10 mouse cellular contexts compared by ENCODE assay signal in the genomic region with DNA sequence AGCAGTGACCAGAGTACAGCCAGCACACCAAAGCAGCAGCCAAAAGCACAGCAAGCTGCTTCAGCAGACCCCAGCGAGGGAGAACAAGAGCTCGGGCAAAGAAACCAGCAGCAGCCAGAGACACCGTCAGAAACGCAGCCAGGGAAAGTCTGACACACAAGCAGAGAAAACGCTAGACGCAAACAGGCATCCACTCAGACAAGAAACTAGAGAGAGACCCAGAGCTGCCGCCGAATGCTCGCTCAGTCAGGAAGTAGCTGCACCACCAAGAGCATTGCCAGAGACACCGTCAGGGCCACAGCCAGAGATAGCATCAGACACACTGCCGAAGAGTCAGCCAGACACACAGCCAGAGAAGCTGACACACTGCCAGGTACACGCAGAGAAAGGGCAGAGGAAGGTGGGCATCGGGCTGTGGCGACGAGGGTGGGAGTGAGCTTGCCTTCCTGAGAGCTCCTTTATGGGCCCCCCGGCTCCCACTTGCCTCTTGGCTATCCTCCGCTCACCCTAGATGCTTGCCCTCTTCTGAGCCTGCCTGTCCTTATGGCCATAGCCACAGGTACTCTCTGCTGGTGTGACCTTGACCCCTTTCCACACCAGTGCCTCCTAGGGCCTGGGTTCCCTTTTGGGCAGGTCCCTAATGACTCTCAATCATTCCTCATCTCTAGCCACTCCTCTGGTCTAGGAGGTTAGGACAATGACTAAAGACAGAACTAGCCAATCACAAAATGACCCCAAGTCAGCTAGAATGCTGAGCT. TPM values are rescaled to one million over a fixed set of nuclear protein-coding genes. Genes with fewer than 3 reads are reported as not detected.
DNase-seq lines count a peak whose midpoint lies in the region; ATAC-seq and TF ChIP-seq lines count a peak whose summit lies in the region.
"Had no signal": no experiment of that assay in that cellular context is flagged by ENCODE, and none has a peak within 500 bp of the region (broad histone marks: within the 10 kb centered on the region; RNA-seq: fewer than 3 reads in every experiment).

No protein-coding gene starts in this region.

- peaks cover 26% of the 10 kb centered on the region for H3K4me1 ChIP-seq in heart, embryonic 16.5 days (ENCODE audit: control insufficient read depth, insufficient read depth, low read length)
- peaks cover 35% of the 10 kb centered on the region for H3K4me1 ChIP-seq in hindbrain, postnatal 0 days (ENCODE audit: insufficient read depth, low read length)

- H3K9ac ChIP-seq in heart, embryonic 16.5 days (ENCODE audit: low read length) = peak overlapping the region; percentile 47; the same call in 1 of the 2 replicates
- H3K9ac ChIP-seq in hindbrain, postnatal 0 days (replicated peaks; ENCODE audit: low read length) = peak overlapping the region; percentile 39

- WGBS in heart, embryonic 16.5 days = 36% methylated on average over 17 of the region's 17 CpGs
- 37% methylated on average over 17 of the region's 17 CpGs for WGBS in hindbrain, postnatal 0 days

- peaks cover 11% of the 10 kb centered on the region; the same call in 1 of the 2 replicates for H3K27me3 ChIP-seq in heart, embryonic 16.5 days (ENCODE audit: control insufficient read depth, insufficient read depth, low read length)
- H3K27me3 ChIP-seq in hindbrain, postnatal 0 days (ENCODE audit: insufficient read depth, low read length) = no peaks in the 10 kb centered on the region

- intact Hi-C loops in heart, postnatal 36 days (cut with DNase I) = no loop called here

- no peak for DNase-seq in heart, postnatal 36 days
- peak; percentile 66 for DNase-seq in adrenal gland, adult 8-10 months
- DNase-seq in cerebellum, postnatal 14 days = peak; percentile 72 to 75
- peak; percentile 60 for DNase-seq in hindbrain, postnatal 0 days (ENCODE audit: low spot score)
- no peak for DNase-seq in frontal cortex, postnatal 36 days (ENCODE audit: low spot score in 2 of 2)
- DNase-seq in gastrocnemius, adult 8-10 months (ENCODE audit: low spot score in 2 of 2) = no peak
- no peak for DNase-seq in gastrocnemius, postnatal 10 days
- DNase-seq: lung, postnatal 36 days had no signal

- H3K4me2 ChIP-seq in heart, embryonic 16.5 days (ENCODE audit: low read depth, low read length) = peak overlapping the region; percentile 6; the same call in 1 of the 2 replicates
- H3K4me2 ChIP-seq in hindbrain, postnatal 0 days (ENCODE audit: low read depth, low read length) = 0 out of 2 replicates have a peak overlapping the region, but pooled peaks have one; percentile 8

- no peaks in the 10 kb centered on the region for H3K36me3 ChIP-seq in heart, embryonic 16.5 days (ENCODE audit: control insufficient read depth, insufficient read depth)
- H3K36me3 ChIP-seq in hindbrain, postnatal 0 days (ENCODE audit: insufficient read depth, low read length) = no peaks in the 10 kb centered on the region

- peak overlapping the region; percentile 28 for H3K27ac ChIP-seq in heart, embryonic 16.5 days (ENCODE audit: low read length)
- H3K27ac ChIP-seq in hindbrain, postnatal 0 days = peak overlapping the region; percentile 67

- H3K4me3 ChIP-seq in heart, embryonic 16.5 days (ENCODE audit: low read length) = no peak overlapping the region
- no peak overlapping the region for H3K4me3 ChIP-seq in hindbrain, postnatal 0 days (ENCODE audit: low read length)

- no peaks in the 10 kb centered on the region for H3K9me3 ChIP-seq in heart, embryonic 16.5 days (replicated peaks; ENCODE audit: control insufficient read depth, low read length)
- H3K9me3 ChIP-seq in hindbrain, postnatal 0 days (ENCODE audit: low read length) = no peaks in the 10 kb centered on the region

- no peak for TF ChIP-seq CTCF in hindbrain, postnatal 0 days (IDR thresholded peaks at IDR 0.05; ENCODE audit: low read depth)

- ATAC-seq in heart, embryonic 16.5 days (replicated peaks; ENCODE audit: extremely low read depth, insufficient read depth, low FRiP score) = no peak
- 0 out of 2 replicates have a peak, but pooled peaks have one; percentile 21 for ATAC-seq in hindbrain, postnatal 0 days
- ATAC-seq: intestine, postnatal 0 days had no signal

RNA-seq across cellular contexts. Expression of gene Cntfr, which starts 20.5 kb away (rescaled TPM):
- 1.5 and 2.0 TPM in 2 replicates for polyA plus RNA-seq in heart, embryonic 16.5 days (2015; fragmentation: Nextera tagmentation; extraction: Ambion mirVana)
- total RNA-seq in heart, postnatal 36 days (2021) = 1 to 10 TPM; 2.6 to 3.8 TPM
- 10 to 100 TPM; 41.4 to 50.9 (median 48.4) TPM for total RNA-seq in adrenal gland, adult 8-10 months (2022)
- total RNA-seq in hindbrain, postnatal 0 days (2014; rRNA removed) = 59.3 and 61.9 TPM in 2 replicates
- 18.5 and 22.1 TPM in 2 replicates for polyA plus RNA-seq in hindbrain, postnatal 0 days (2015; fragmentation: Nextera tagmentation; extraction: Ambion mirVana)
- total RNA-seq in gastrocnemius, adult 8-10 months (2022) = 10 to 100 TPM; 17.8 to 25.6 (median 22.5) TPM
- total RNA-seq in gastrocnemius, postnatal 10 days (2021) = 10 to 100 TPM; 20.1 to 28.2 TPM

RNA-seq across cellular contexts. Expression of gene Il11ra1, which starts 23.4 kb away (rescaled TPM):
- polyA plus RNA-seq in heart, embryonic 16.5 days (2015; fragmentation: Nextera tagmentation; extraction: Ambion mirVana) = 134 and 142 TPM in 2 replicates
- total RNA-seq in heart, postnatal 36 days (2021) = 10 to 100 TPM; 85.5 to 91.8 TPM
- 100 to 1,000 TPM in 2 of 4 experiments, 10 to 100 TPM in 2; 81.8 to 130 (median 112) TPM for total RNA-seq in adrenal gland, adult 8-10 months (2022)
- 24.4 and 41.9 TPM in 2 replicates for total RNA-seq in hindbrain, postnatal 0 days (2014; rRNA removed)
- 47.4 and 49.8 TPM in 2 replicates for polyA plus RNA-seq in hindbrain, postnatal 0 days (2015; fragmentation: Nextera tagmentation; extraction: Ambion mirVana)
- 10 to 100 TPM; 41.4 to 51.9 (median 49.4) TPM for total RNA-seq in gastrocnemius, adult 8-10 months (2022)
- 10 to 100 TPM; 74.3 to 75.3 TPM for total RNA-seq in gastrocnemius, postnatal 10 days (2021)

RNA-seq across cellular contexts. Expression of gene Enho, which starts 36.3 kb away (rescaled TPM):
- polyA plus RNA-seq in heart, embryonic 16.5 days (2015; fragmentation: Nextera tagmentation; extraction: Ambion mirVana) = 4.7 and 5.6 TPM in 2 replicates
- 1 to 10 TPM; 9.1 to 9.9 TPM for total RNA-seq in heart, postnatal 36 days (2021)
- 1 to 10 TPM; 3.8 to 5.6 (median 4.9) TPM for total RNA-seq in adrenal gland, adult 8-10 months (2022)
- 179 and 205 TPM in 2 replicates for total RNA-seq in hindbrain, postnatal 0 days (2014; rRNA removed)
- polyA plus RNA-seq in hindbrain, postnatal 0 days (2015; fragmentation: Nextera tagmentation; extraction: Ambion mirVana) = 139 and 141 TPM in 2 replicates
- total RNA-seq in gastrocnemius, adult 8-10 months (2022) = 10 to 100 TPM in 3 of 4 experiments, 1 to 10 TPM in 1; 8.4 to 13.1 (median 10.3) TPM
- 10 to 100 TPM; 12.9 to 14.5 TPM for total RNA-seq in gastrocnemius, postnatal 10 days (2021)

RNA-seq across cellular contexts. Expression of gene Rpp25l, which starts 36.9 kb away (rescaled TPM):
- polyA plus RNA-seq in heart, embryonic 16.5 days (2015; fragmentation: Nextera tagmentation; extraction: Ambion mirVana) = 46.1 and 48.4 TPM in 2 replicates
- 10 to 100 TPM; 31.6 to 32.3 TPM for total RNA-seq in heart, postnatal 36 days (2021)
- 10 to 100 TPM; 35.0 to 44.4 (median 41.8) TPM for total RNA-seq in adrenal gland, adult 8-10 months (2022)
- total RNA-seq in hindbrain, postnatal 0 days (2014; rRNA removed) = 35.0 and 42.2 TPM in 2 replicates
- 47.3 and 48.3 TPM in 2 replicates for polyA plus RNA-seq in hindbrain, postnatal 0 days (2015; fragmentation: Nextera tagmentation; extraction: Ambion mirVana)
- 10 to 100 TPM; 57.2 to 67.4 (median 59.9) TPM for total RNA-seq in gastrocnemius, adult 8-10 months (2022)
- 10 to 100 TPM; 31.5 to 41.4 TPM for total RNA-seq in gastrocnemius, postnatal 10 days (2021)

RNA-seq across cellular contexts. Expression of gene Dctn3, which starts 46.5 kb away (rescaled TPM):
- polyA plus RNA-seq in heart, embryonic 16.5 days (2015; fragmentation: Nextera tagmentation; extraction: Ambion mirVana) = 137 and 141 TPM in 2 replicates
- total RNA-seq in heart, postnatal 36 days (2021) = 10 to 100 TPM; 70.7 to 77.7 TPM
- 100 to 1,000 TPM; 113 to 133 (median 119) TPM for total RNA-seq in adrenal gland, adult 8-10 months (2022)
- 145 and 147 TPM in 2 replicates for total RNA-seq in hindbrain, postnatal 0 days (2014; rRNA removed)
- 306 and 316 TPM in 2 replicates for polyA plus RNA-seq in hindbrain, postnatal 0 days (2015; fragmentation: Nextera tagmentation; extraction: Ambion mirVana)
- 10 to 100 TPM; 39.1 to 50.9 (median 40.7) TPM for total RNA-seq in gastrocnemius, adult 8-10 months (2022)
- total RNA-seq in gastrocnemius, postnatal 10 days (2021) = 10 to 100 TPM; 44.3 to 57.6 TPM

Comparison
In these comparisons a context has a peak if more than half of its experiments do, and no peak if none do; other contexts are left out.
1. DNase-seq: peak in adrenal gland, adult 8-10 months (single experiment), cerebellum, postnatal 14 days (2 of 2) and hindbrain, postnatal 0 days (single experiment); none in heart, postnatal 36 days (0 of 2), frontal cortex, postnatal 36 days (0 of 2), gastrocnemius, adult 8-10 months (0 of 2) and gastrocnemius, postnatal 10 days (single experiment).
2. RNA of gene Enho, which starts 36.3 kb away (total RNA-seq): 179 to 205 TPM in hindbrain, postnatal 0 days; 12.9 to 14.5 TPM in gastrocnemius, postnatal 10 days, 8.4 to 13.1 TPM in gastrocnemius, adult 8-10 months, 9.1 to 9.9 TPM in heart, postnatal 36 days and 3.8 to 5.6 TPM in adrenal gland, adult 8-10 months; every median in the first group is over 10 times any median in the second.